Mouse (Mus musculus) megakaryocyte, embryonic 14.5 days (primary cell): ENCODE data around the gene Deaf1. TPM values are rescaled to one million over a fixed set of nuclear protein-coding genes. Genes with fewer than 3 reads are reported as not detected.
A peak's percentile ranks its signal among the peaks of the same experiment; 100 is the strongest.

Experiments used
- H3K27me3 ChIP-seq: replicated peaks from 2 replicates; pipeline ENCODE3; 2012; ENCODE audit warnings: inconsistent platforms
- H3K36me3 ChIP-seq: replicated peaks from 2 replicates; pipeline ENCODE3; 2012; ENCODE audit warnings: low read length, inconsistent platforms, mixed read lengths
- H3K4me1 ChIP-seq: 2 replicates; pipeline ENCODE4 v1.6.1; 2012; ENCODE audit warnings: inconsistent platforms
- H3K4me3 ChIP-seq: replicated peaks from 2 replicates; pipeline ENCODE3; 2012; ENCODE audit warnings: moderate library complexity, mild to moderate bottlenecking, inconsistent platforms
- H3K9me3 ChIP-seq: 2 replicates; pipeline ENCODE4 v1.6.1; 2012; ENCODE audit warnings: inconsistent platforms
- FLI1 ChIP-seq: IDR thresholded peaks from 2 replicates; pipeline ENCODE4 v1.6.1; 2012; ENCODE audit warnings: low read length, inconsistent platforms, mixed read lengths
- GATA1 ChIP-seq: IDR thresholded peaks from 3 replicates; pipeline ENCODE4 v1.6.1; 2012; ENCODE audit warnings: mixed read lengths, low read length, inconsistent platforms, borderline replicate concordance
- polyA plus RNA-seq: library from polyadenylated mRNA; stranded (reverse); fragments of >175 nt; gene quantifications from 2 replicates; pipeline ENCODE4 v1.2.3, GENCODE M21; 2012; ENCODE audit warnings: low replicate concordance; ENCODE audit not compliant: insufficient read depth

Gene Deaf1
- polyA plus RNA-seq, 1 experiment, result 52.9 TPM

GRCm38 (mm10) chr7:141330706-141331105 is 3.2 kb upstream of the Deaf1 start:
- TF ChIP-seq FLI1 (no peak), GATA1 (no peak)
- no peaks in the 10 kb centered on the region for H3K9me3 ChIP-seq
- peaks cover 32% of the 10 kb centered on the region for H3K4me1 ChIP-seq
- no peak overlapping the region for H3K4me3 ChIP-seq
- H3K36me3 ChIP-seq, result peaks cover 37% of the 10 kb centered on the region
- H3K27me3 ChIP-seq, result peaks cover 4% of the 10 kb centered on the region

- Histone ChIP-seq H3K4me1 (peaks cover 40% of the 10 kb centered on the region), H3K9me3 (no peaks in the 10 kb centered on the region), H3K27me3 (peaks cover 4% of the 10 kb centered on the region), H3K4me3 (peak overlapping the region; percentile 97), H3K36me3 (peaks cover 28% of the 10 kb centered on the region)
- TF ChIP-seq GATA1, result no peak
- no peak for TF ChIP-seq FLI1
These were observed 992 bp upstream of the Deaf1 start for GRCm38 (mm10) chr7:141328373-141328990.

GRCm38 (mm10) chr7:141326546-141327446 is 694 bp downstream of the Deaf1 start:
- Histone ChIP-seq H3K4me3 (peak overlapping the region; percentile 97), H3K4me1 (peaks cover 54% of the 10 kb centered on the region), H3K27me3 (peaks cover 4% of the 10 kb centered on the region), H3K36me3 (peaks cover 30% of the 10 kb centered on the region), H3K9me3 (no peaks in the 10 kb centered on the region)
- no peak for TF ChIP-seq FLI1
- no peak for TF ChIP-seq GATA1

GRCm38 (mm10) chr7:141324686-141325085 is 2.8 kb downstream of the Deaf1 start:
- H3K27me3 ChIP-seq, result peaks cover 4% of the 10 kb centered on the region
- H3K4me1 ChIP-seq, result peaks cover 53% of the 10 kb centered on the region
- no peaks in the 10 kb centered on the region for H3K9me3 ChIP-seq
- TF ChIP-seq FLI1, result no peak
- no peak for TF ChIP-seq GATA1
- peaks cover 51% of the 10 kb centered on the region for H3K36me3 ChIP-seq
- no peak overlapping the region for H3K4me3 ChIP-seq

GRCm38 (mm10) chr7:141319446-141319845 is 8.0 kb downstream of the Deaf1 start:
- Histone ChIP-seq H3K4me3 (no peak overlapping the region), H3K9me3 (no peaks in the 10 kb centered on the region), H3K36me3 (peaks cover 98% of the 10 kb centered on the region), H3K27me3 (no peaks in the 10 kb centered on the region), H3K4me1 (peaks cover 18% of the 10 kb centered on the region)
- TF ChIP-seq GATA1 (no peak), FLI1 (no peak)

- H3K4me3 ChIP-seq, result no peak overlapping the region
- peaks cover 7% of the 10 kb centered on the region for H3K4me1 ChIP-seq
- peaks cover 97% of the 10 kb centered on the region for H3K36me3 ChIP-seq
- TF ChIP-seq FLI1, result no peak
- no peak for TF ChIP-seq GATA1
- no peaks in the 10 kb centered on the region for H3K9me3 ChIP-seq
- no peaks in the 10 kb centered on the region for H3K27me3 ChIP-seq
These were observed 9.8 kb downstream of the Deaf1 start for GRCm38 (mm10) chr7:141317619-141318132.

- Histone ChIP-seq H3K9me3 (no peaks in the 10 kb centered on the region), H3K4me1 (peaks cover 8% of the 10 kb centered on the region), H3K27me3 (no peaks in the 10 kb centered on the region), H3K36me3 (peaks cover 97% of the 10 kb centered on the region), H3K4me3 (no peak overlapping the region)
- no peak for TF ChIP-seq FLI1
- no peak for TF ChIP-seq GATA1
These were observed 11.5 kb downstream of the Deaf1 start for GRCm38 (mm10) chr7:141315974-141316373.

GRCm38 (mm10) chr7:141315076-141315475 is 12.4 kb downstream of the Deaf1 start:
- no peaks in the 10 kb centered on the region for H3K27me3 ChIP-seq
- peaks cover 97% of the 10 kb centered on the region for H3K36me3 ChIP-seq
- TF ChIP-seq GATA1, result no peak
- TF ChIP-seq FLI1, result no peak
- no peaks in the 10 kb centered on the region for H3K9me3 ChIP-seq
- no peak overlapping the region for H3K4me3 ChIP-seq
- H3K4me1 ChIP-seq, result peaks cover 11% of the 10 kb centered on the region

GRCm38 (mm10) chr7:141314416-141314815 is 13.1 kb downstream of the Deaf1 start:
- peaks cover 97% of the 10 kb centered on the region for H3K36me3 ChIP-seq

GRCm38 (mm10) chr7:141304537-141304936 is 23.0 kb downstream of the Deaf1 start:
- Histone ChIP-seq H3K27me3 (no peaks in the 10 kb centered on the region), H3K4me3 (no peak overlapping the region), H3K4me1 (peaks cover 16% of the 10 kb centered on the region), H3K36me3 (peaks cover 96% of the 10 kb centered on the region), H3K9me3 (no peaks in the 10 kb centered on the region)
- TF ChIP-seq GATA1, result no peak
- TF ChIP-seq FLI1, result no peak

More at GRCm38 (mm10) chr7:141314416-141314815, 13.1 kb downstream of the Deaf1 start:
- Histone ChIP-seq H3K4me1 (peaks cover 11% of the 10 kb centered on the region), H3K27me3 (no peaks in the 10 kb centered on the region), H3K4me3 (no peak overlapping the region), H3K9me3 (no peaks in the 10 kb centered on the region)
- TF ChIP-seq GATA1 (no peak), FLI1 (no peak)
